Mouse (Mus musculus) heart, adult 2 months (tissue): ENCODE measurements at regions not wholly inside any gene's neighbourhood (a gene's known extent, or its start where the extent isn't known, plus 50 kb on each side); places are given as distances from the start of the nearest gene placed in this dataset.

ENCODE experiments used
- CTCF ChIP-seq: fragments of 200-600 bp; IDR thresholded peaks from 2 replicates; pipeline ENCODE4 v1.8.1; 2022; ENCODE audit warnings: antibody characterized with exemption, mild to moderate bottlenecking, moderate library complexity
- EP300 ChIP-seq: fragments of 200-500 bp; IDR thresholded peaks from 2 replicates; pipeline ENCODE4 v1.6.1; 2011; ENCODE audit warnings: low read depth, low read length, control low read depth; ENCODE audit not compliant: insufficient read depth

DNA sequence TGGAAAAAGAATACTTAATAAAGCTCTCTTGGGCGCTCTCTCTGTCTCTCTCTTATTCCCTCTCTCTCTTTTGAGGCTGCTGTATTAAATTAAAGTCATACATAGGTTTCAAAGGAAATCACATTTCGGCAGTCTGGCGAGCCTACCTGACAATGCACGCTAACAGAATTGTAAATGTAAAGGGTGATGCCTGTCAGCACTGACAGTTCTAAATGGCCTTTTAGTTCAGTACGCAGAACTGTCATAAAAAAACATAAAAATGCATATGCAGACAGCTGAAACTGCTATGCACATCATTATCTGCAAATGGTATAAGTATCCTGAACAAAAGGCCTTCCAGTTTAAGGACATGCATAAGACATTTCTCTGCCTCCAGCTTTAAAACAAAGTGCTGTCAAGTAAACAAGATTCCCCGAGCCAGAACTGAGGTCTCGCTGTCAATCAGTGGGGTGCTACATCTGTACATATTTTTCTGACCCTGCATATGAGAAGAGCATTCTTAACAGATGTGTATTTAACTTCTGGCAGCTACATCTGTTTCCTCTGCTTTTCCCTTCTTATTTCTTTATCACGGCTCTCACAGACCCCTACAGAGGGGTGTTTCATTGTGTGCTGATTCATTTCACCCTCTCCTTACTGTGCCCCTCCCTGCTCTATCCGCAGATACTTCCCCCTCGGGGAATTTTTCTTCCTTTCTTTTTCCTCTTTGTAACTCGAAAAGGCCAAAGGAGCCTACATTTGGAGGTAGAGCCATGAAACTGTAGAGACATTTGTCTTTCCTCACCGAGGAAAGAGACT is 574.5 kb downstream of the Ebf1 start:
- TF ChIP-seq CTCF (no peak), EP300 (no peak)
